Mouse (Mus musculus) gastrocnemius, adult 18-20 months (tissue): ENCODE data around the gene Zar1l. TPM values are rescaled to one million over a fixed set of nuclear protein-coding genes. Genes with fewer than 3 reads are reported as not detected.
"Not testable (repeated sequence)": the region's sequence is repeated elsewhere in the genome, so short reads cannot be mapped to it uniquely, and the experiment has no call there.

Experiments
- DNase-seq: peaks from one replicate; pipeline ENCODE4 v3.0.0; 2021; ENCODE audit warnings: low spot score
- long read RNA-seq, 2 experiments: library from polyadenylated mRNA; stranded (forward); transcript quantifications; one replicate each; pipeline ENCODE4 v2.0.0; 2021
- total RNA-seq, 2 experiments: library from RNA; stranded (reverse); gene quantifications; 2 replicates each; pipeline ENCODE4 v1.2.3; 2021

The Zar1l gene
- total RNA-seq: not detected
- long read RNA-seq, experiment 1: 0 reads
- long read RNA-seq, experiment 2: 0 reads

DNA sequence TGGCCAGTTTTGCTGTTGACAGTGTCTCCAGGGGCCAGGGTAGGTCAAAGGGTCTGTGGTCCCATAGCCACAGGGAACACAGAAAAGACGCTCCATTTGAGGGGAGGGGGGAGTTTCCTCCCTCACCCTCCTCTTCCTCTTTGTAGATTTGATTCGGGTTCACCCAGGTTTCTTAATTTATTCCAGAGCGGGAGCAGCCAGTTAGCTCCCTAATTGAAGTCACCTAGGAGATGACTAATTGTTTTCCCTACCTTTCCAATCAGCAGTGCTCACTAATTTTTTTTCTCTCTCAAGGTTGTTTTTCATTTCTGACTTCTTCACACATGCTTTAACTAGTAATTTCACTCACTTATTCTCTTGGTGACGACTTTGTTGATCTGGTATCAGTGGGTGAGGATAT lies at the start of gene Zar1l:
TSS of gene Zar1l (minus strand) at position 101 of the 400 bp plus-strand sequence.
- no peak for DNase-seq

DNA sequence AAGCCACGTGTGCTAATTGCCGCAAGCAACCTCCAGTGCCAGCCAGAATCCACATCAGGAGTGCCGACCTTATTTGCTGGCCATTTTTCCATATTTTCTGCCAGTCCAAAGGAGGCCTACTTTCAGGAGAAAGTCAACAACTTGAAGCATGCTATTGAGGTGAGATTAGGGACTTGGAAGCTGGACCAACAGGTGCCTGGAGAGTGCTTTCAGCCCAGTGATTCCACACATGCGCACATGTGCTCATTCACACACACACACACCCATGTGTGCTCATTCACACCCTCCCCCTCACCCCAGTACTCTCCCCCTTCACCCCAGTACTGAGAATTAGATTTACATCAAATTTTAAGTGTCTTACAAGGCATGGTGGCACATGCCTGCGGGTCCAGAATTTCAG lies 49.0 kb upstream of the Zar1l start:
- no peak for DNase-seq

DNA sequence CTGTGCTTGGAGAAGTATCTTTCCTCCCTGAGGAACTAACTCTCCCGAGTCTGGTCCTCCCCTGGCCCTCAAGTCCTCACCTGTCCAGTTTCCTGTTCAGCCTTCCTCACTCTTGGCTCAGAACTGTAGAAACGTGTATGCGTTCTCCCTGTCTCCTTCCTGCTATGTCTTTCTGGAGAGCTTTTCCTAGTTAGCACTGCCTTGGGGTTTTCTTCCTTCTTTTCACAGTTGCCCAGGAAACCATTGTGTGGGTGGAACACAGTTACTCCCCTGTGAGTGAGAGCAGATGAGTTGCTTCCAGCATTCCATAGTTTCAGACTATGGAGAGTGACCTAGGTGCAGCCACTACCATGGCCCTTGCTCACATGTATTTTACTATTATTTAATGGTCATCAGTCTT lies 48.3 kb upstream of the Zar1l start:
- no peak for DNase-seq

DNA sequence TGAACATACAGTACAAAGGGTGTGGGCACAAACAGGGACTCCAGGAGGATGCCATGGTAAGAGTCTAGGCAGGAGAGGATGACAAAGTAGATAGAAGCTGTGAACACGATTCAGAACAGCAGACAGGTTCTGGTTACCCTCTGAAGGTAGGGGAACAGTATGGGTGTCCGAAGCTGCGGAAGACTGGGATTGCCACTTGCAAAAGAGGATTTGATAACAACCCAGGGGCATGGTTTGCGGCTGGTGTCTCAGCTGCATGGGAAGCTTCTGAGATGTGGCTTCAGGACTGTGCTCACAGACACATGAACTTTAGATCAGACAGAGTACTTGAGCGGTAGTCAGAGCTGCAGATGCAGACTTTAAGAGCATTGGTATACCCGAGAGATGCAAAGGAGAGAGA lies 46.5 kb upstream of the Zar1l start:
- DNase-seq: no peak

DNA sequence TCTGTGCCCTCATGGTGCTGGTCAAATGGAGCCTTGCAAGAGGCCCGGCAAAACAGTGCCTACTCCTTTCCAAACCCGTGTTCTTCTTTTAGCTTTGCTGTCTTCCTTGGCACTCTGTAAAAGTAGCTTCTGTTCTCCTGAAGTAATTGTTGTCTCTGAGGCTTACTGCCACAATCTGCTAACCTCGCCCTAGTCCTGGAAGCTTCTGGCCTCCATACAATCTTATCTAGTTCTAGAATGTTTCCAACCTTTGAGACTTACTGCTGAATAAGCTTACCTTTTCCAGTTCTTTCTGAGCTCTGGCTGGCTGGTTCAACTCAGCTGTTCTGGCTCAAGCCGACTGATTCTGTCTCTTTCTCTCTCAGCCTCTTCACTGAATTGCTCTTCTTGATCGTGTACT lies 43.8 kb upstream of the Zar1l start:
- DNase-seq: no peak

DNA sequence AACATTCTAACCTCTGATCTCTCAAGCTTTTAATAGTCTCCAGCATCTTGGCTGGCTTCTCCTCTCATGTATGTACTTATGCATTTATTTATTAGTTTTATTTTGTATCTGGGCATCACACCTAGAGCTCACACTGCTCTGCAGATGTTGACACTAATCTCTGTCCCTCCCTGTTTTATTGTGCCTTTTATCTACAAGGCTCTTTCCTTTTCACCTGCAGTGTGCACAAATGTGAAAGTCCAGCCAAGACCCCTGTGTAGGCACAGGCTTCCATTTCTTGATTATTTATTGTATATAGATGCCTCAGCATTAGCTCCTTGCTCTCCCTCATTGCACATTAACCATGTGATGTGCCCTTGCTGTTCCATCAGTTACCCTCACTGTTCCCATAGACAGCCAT lies 43.4 kb upstream of the Zar1l start:
- no peak for DNase-seq

- no peak for DNase-seq
These were observed 42.9 kb upstream of the Zar1l start for GRCm38 (mm10) chr5:150560851-150561250.

DNA sequence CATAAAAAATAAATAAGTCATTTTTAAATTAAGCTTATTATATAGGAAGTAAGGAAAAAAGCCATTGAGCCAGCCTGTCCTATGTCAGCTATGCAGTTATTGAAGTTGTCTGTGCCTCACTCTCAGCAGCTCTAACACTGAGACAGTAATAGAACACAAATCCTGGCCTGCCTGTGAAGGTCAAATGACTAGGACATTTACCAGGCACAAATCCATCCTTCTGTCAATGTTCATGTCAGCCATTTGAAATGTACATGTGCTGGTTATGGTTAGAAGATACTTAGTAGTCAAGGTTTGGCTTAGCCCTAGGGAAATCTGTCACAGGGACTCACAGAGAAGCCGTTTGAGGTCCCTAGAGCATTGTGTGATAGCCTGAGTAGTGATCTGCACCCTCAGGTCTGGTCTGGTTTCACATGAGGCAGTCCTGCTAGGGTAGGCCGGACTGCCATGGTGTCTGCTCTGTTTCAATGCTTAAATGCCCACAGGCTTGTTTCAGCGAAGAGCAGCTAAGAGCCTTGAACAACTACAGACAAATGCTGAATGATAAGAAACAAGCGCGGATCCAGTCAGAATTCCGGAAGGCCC lies 41.6 kb upstream of the Zar1l start:
- DNase-seq: no peak

- no peak for DNase-seq
These were observed 33.7 kb upstream of the Zar1l start for GRCm38 (mm10) chr5:150551637-150552036.

DNA sequence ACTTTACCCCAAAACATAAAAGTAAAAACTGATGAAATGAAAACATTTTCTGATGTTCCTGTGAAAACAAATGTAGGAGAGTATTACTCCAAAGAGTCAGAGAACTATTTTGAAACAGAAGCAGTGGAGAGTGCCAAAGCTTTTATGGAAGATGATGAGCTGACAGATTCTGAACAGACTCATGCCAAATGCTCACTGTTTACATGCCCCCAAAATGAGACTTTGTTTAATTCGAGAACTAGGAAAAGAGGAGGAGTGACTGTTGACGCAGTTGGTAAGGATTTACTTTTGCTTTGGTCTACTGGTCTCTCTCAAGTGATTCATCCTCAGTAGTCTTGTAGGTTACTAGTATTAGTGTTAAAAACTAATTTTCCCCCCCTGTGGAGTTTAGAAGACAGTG lies 25.2 kb upstream of the Zar1l start:
- no peak for DNase-seq

- DNase-seq: no peak
These were observed 23.3 kb upstream of the Zar1l start for GRCm38 (mm10) chr5:150541302-150541701.

DNA sequence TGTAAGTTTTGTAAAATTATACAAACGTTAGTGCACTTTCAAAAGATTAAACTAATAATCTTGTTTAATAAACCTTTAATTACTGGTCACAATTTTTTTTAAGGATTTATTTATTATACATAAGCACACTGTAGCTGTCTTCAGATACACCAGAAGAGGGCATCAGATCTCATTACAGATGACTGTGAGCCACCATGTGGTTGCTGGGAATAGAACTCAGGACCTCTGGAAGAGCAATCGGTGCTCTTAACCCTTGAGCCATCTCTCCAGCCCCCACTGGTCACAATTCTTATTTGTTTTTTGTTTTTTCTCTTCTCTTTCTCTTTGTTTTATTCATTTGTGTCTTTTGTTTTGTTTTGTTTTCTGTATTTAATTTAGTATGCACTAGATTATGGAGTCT lies 7.3 kb upstream of the Zar1l start:
- DNase-seq: no peak

GRCm38 (mm10) chr5:150522867-150523234 lies 4.9 kb upstream of the Zar1l start:
- DNase-seq: no peak

GRCm38 (mm10) chr5:150521937-150522866 lies 4.2 kb upstream of the Zar1l start, which contains the start of gene Brca2:
Gene Brca2 (plus strand): TSS chr5:150522630.
- DNase-seq: peak; percentile 85

GRCm38 (mm10) chr5:150519551-150519950 lies 1.6 kb upstream of the Zar1l start:
- DNase-seq: no peak

GRCm38 (mm10) chr5:150514027-150514426 lies 3.9 kb downstream of the Zar1l start:
- no peak for DNase-seq

GRCm38 (mm10) chr5:150513264-150513663 lies 4.7 kb downstream of the Zar1l start:
- no peak for DNase-seq

DNA sequence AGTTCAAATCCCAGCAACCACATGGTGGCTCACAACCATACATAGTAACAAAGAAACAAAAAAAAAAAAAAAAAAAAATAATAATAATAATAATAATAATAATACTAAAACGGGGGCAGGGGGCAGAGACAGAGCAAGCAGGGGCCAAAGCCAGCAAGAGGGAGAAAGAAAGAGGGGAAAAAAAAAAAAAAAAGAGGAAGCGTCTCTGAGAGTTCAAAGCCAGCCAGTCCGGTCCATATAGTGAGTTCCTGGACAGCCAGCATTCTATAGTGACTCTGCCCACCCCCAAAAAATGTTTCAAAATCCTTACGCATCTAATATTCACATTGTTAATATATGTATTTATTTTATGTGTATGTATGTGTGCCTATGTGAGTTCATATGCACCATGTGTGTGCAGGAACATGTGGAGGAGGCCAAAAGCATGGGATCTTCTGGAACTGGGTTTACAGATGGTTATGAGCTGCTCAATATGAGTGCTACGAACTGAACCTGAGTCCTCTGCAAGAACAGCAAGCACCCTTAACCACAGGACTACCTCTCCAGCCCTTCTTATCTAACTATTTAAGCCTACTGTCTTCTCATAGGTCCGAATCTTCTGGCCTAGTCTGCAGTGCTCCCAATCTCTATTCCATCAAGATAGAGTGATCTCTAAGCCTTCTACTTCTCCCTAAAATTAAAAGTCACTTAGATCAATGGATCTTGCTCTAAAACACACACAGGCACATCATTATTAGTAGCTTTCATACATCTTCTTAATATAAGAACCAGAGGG lies 7.3 kb downstream of the Zar1l start:
- no peak for DNase-seq

DNA sequence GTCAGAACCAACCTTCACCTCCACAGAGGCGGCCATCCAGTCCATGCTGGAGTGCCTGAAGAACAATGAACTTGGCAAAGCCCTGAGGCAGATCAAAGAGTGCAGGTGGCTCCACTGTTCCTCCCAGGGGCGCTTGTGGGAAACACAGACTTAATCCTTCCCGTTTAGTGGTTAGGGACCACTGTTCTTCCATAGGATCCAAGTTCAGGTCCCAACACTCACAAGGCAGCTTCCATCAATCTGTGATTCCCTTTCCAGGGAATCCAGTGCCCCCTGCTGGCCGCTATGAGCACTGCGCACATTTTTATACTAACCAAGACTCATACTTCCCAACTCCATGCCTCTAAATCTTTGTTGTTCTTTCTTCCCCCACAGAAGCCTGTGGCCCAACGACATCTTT lies 22.2 kb downstream of the Zar1l start:
- DNase-seq: peak; percentile 30

GRCm38 (mm10) chr5:150491573-150492173 lies 26.3 kb downstream of the Zar1l start:
- not testable (repeated sequence) for DNase-seq

DNA sequence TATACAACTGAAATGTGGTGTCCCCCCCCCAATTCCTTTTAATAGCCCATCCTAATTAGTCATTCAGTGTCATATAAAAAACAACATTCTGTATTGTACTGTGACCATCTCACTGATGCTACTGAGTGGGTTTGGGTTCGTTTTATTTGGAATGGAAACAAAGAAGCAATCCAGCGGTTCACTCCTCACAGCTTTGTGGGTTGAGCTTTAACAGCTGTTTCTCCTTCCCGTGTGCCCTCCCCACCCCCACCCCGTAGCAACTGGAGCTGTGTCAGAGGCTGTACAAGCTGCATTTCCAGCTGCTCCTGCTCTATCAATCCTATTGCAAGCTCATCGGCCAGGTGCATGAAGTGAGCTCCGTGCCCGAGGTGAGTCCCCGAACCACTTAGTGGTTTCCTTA lies 27.1 kb downstream of the Zar1l start:
- DNase-seq: no peak

GRCm38 (mm10) chr5:150490285-150490684 lies 27.7 kb downstream of the Zar1l start:
- no peak for DNase-seq
